Mouse (Mus musculus): ENCODE data around the gene Prkn. TPM values are rescaled to one million over a fixed set of nuclear protein-coding genes. Genes with fewer than 3 reads are reported as not detected.

The Prkn gene
- total and polyA plus RNA-seq, 3 experiments: 0.86 to 5.7 (median 2.3) TPM

GRCm38 (mm10) chr17:11585491-11585890 lies 745.3 kb downstream of the Prkn start:
- no peaks in the 10 kb centered on the region for H3K36me3 ChIP-seq (replicated peaks)
- H3K9me3 ChIP-seq (replicated peaks): no peaks in the 10 kb centered on the region
- ATAC-seq (ENCODE audit: extremely low read depth, insufficient number of reproducible peaks, low FRiP score, poor library complexity, severe bottlenecking): no peak
- H3K4me1 ChIP-seq (ENCODE audit: insufficient read depth, low read depth, low read length): no peaks in the 10 kb centered on the region
- no peaks in the 10 kb centered on the region for H3K27me3 ChIP-seq (ENCODE audit: insufficient read depth, low read length)
- no peak for TF ChIP-seq GATA2 (IDR thresholded peaks at IDR 0.05; ENCODE audit: borderline replicate concordance, low read depth, low read length)
- no peak overlapping the region for H3K4me3 ChIP-seq (ENCODE audit: low read depth, low read length)
- DNase-seq (ENCODE audit: low spot score): no peak

DNA sequence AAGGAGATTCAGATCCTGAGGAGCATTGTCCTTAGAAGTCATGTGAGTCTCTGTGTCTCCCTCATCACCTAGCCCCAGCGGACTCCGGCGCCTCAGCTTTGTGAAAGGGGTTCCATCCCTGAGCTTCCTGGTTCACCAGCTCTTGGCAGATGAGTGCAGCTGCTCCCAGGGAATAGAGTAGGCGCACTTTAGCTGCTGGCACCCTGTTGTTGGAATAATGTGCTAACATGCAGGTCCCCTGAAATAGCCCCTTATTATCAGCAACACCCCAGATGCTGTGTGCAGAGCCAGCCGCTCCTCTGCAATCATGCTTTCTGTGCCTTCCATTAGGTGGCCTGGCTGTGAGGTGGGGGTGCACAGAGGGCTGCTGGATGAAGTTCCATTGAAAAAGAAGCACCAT lies 767.7 kb downstream of the Prkn start:
- no peak for TF ChIP-seq CTCF (IDR thresholded peaks at IDR 0.05; ENCODE audit: low read depth, low read length)
- no peak for TF ChIP-seq POLR2AphosphoS5 (IDR thresholded peaks at IDR 0.05; ENCODE audit: insufficient replicate concordance, low read depth, low read length)
- no peak for TF ChIP-seq TAL1 (conservative IDR thresholded peaks at IDR 0.05; ENCODE audit: low read depth, low read length)
- TF ChIP-seq GATA2 (IDR thresholded peaks at IDR 0.05; ENCODE audit: borderline replicate concordance, low read depth, low read length): no peak
- no peak for TF ChIP-seq GATA1 (IDR thresholded peaks at IDR 0.05; ENCODE audit: borderline replicate concordance, low read length)

GRCm38 (mm10) chr17:11611459-11611858 lies 771.3 kb downstream of the Prkn start:
- TF ChIP-seq TAL1 (conservative IDR thresholded peaks at IDR 0.05; ENCODE audit: low read depth, low read length) (no peak), POLR2AphosphoS5 (IDR thresholded peaks at IDR 0.05; ENCODE audit: insufficient replicate concordance, low read depth, low read length) (no peak), GATA1 (IDR thresholded peaks at IDR 0.05; ENCODE audit: borderline replicate concordance, low read length) (no peak), GATA2 (IDR thresholded peaks at IDR 0.05; ENCODE audit: borderline replicate concordance, low read depth, low read length) (no peak), CTCF (IDR thresholded peaks at IDR 0.05; ENCODE audit: low read depth, low read length) (no peak)
- Histone ChIP-seq H3K4me1 (ENCODE audit: insufficient read depth, low read depth, low read length) (no peaks in the 10 kb centered on the region), H3K4me3 (ENCODE audit: low read depth, low read length) (no peak overlapping the region), H3K9me3 (replicated peaks) (no peaks in the 10 kb centered on the region), H3K36me3 (replicated peaks) (no peaks in the 10 kb centered on the region), H3K27me3 (ENCODE audit: insufficient read depth, low read length) (peaks cover 20% of the 10 kb centered on the region; the same call in 1 of the 2 replicates)
- DNase-seq (ENCODE audit: low spot score): no peak
- no peak for ATAC-seq (ENCODE audit: extremely low read depth, insufficient number of reproducible peaks, low FRiP score, poor library complexity, severe bottlenecking)

More for the DNA sequence above, 767.7 kb downstream of the Prkn start:
- H3K4me1 ChIP-seq (ENCODE audit: insufficient read depth, low read depth, low read length): no peaks in the 10 kb centered on the region
- no peaks in the 10 kb centered on the region for H3K9me3 ChIP-seq (replicated peaks)
- ATAC-seq (ENCODE audit: extremely low read depth, insufficient number of reproducible peaks, low FRiP score, poor library complexity, severe bottlenecking) (no peak), DNase-seq (ENCODE audit: low spot score) (no peak)
- no peak overlapping the region for H3K4me3 ChIP-seq (ENCODE audit: low read depth, low read length)
- peaks cover 19% of the 10 kb centered on the region; the same call in 1 of the 2 replicates for H3K27me3 ChIP-seq (ENCODE audit: insufficient read depth, low read length)
- no peaks in the 10 kb centered on the region for H3K36me3 ChIP-seq (replicated peaks)

GRCm38 (mm10) chr17:11612801-11613531 lies 772.8 kb downstream of the Prkn start:
- Histone ChIP-seq H3K9me3 (replicated peaks) (no peaks in the 10 kb centered on the region), H3K4me1 (ENCODE audit: insufficient read depth, low read depth, low read length) (no peaks in the 10 kb centered on the region), H3K27me3 (ENCODE audit: insufficient read depth, low read length) (peaks cover 19% of the 10 kb centered on the region; the same call in 1 of the 2 replicates), H3K4me3 (ENCODE audit: low read depth, low read length) (no peak overlapping the region), H3K36me3 (replicated peaks) (no peaks in the 10 kb centered on the region)
- TF ChIP-seq GATA2 (IDR thresholded peaks at IDR 0.05; ENCODE audit: borderline replicate concordance, low read depth, low read length) (no peak), GATA1 (IDR thresholded peaks at IDR 0.05; ENCODE audit: borderline replicate concordance, low read length) (no peak), CTCF (IDR thresholded peaks at IDR 0.05; ENCODE audit: low read depth, low read length) (no peak), POLR2AphosphoS5 (IDR thresholded peaks at IDR 0.05; ENCODE audit: insufficient replicate concordance, low read depth, low read length) (no peak), TAL1 (conservative IDR thresholded peaks at IDR 0.05; ENCODE audit: low read depth, low read length) (no peak)
- DNase-seq (ENCODE audit: low spot score) (no peak), ATAC-seq (ENCODE audit: extremely low read depth, insufficient number of reproducible peaks, low FRiP score, poor library complexity, severe bottlenecking) (no peak)

GRCm38 (mm10) chr17:11617552-11617951 lies 777.4 kb downstream of the Prkn start:
- TF ChIP-seq TAL1 (conservative IDR thresholded peaks at IDR 0.05; ENCODE audit: low read depth, low read length) (no peak), GATA2 (IDR thresholded peaks at IDR 0.05; ENCODE audit: borderline replicate concordance, low read depth, low read length) (no peak), CTCF (IDR thresholded peaks at IDR 0.05; ENCODE audit: low read depth, low read length) (no peak), GATA1 (IDR thresholded peaks at IDR 0.05; ENCODE audit: borderline replicate concordance, low read length) (no peak), POLR2AphosphoS5 (IDR thresholded peaks at IDR 0.05; ENCODE audit: insufficient replicate concordance, low read depth, low read length) (no peak)
- H3K4me3 ChIP-seq (ENCODE audit: low read depth, low read length): no peak overlapping the region
- no peaks in the 10 kb centered on the region for H3K36me3 ChIP-seq (replicated peaks)
- no peak for ATAC-seq (ENCODE audit: extremely low read depth, insufficient number of reproducible peaks, low FRiP score, poor library complexity, severe bottlenecking)
- H3K27me3 ChIP-seq (ENCODE audit: insufficient read depth, low read length): peaks cover 11% of the 10 kb centered on the region
- DNase-seq (ENCODE audit: low spot score): no peak
- no peaks in the 10 kb centered on the region for H3K9me3 ChIP-seq (replicated peaks)
- H3K4me1 ChIP-seq (ENCODE audit: insufficient read depth, low read depth, low read length): no peaks in the 10 kb centered on the region

GRCm38 (mm10) chr17:11618886-11619590 lies 778.9 kb downstream of the Prkn start:
- TF ChIP-seq POLR2AphosphoS5 (IDR thresholded peaks at IDR 0.05; ENCODE audit: insufficient replicate concordance, low read depth, low read length): no peak
- TF ChIP-seq GATA1 (IDR thresholded peaks at IDR 0.05; ENCODE audit: borderline replicate concordance, low read length): no peak
- TF ChIP-seq TAL1 (conservative IDR thresholded peaks at IDR 0.05; ENCODE audit: low read depth, low read length): no peak
- ATAC-seq (ENCODE audit: extremely low read depth, insufficient number of reproducible peaks, low FRiP score, poor library complexity, severe bottlenecking) (no peak), DNase-seq (ENCODE audit: low spot score) (no peak)
- H3K4me1 ChIP-seq (ENCODE audit: insufficient read depth, low read depth, low read length): no peaks in the 10 kb centered on the region
- H3K36me3 ChIP-seq (replicated peaks): no peaks in the 10 kb centered on the region
- H3K27me3 ChIP-seq (ENCODE audit: insufficient read depth, low read length): peaks cover 8% of the 10 kb centered on the region; the same call in 1 of the 2 replicates
- H3K4me3 ChIP-seq (ENCODE audit: low read depth, low read length): no peak overlapping the region
- H3K9me3 ChIP-seq (replicated peaks): no peaks in the 10 kb centered on the region

Measured in G1E (cell line).